Mouse (Mus musculus) urinary bladder, postnatal 36 days (tissue): ENCODE results near the gene Gpr61.
A peak's percentile ranks its signal among the peaks of the same experiment; 100 is the strongest.

Source experiments
- DNase-seq, 2 experiments: peaks; one replicate each; pipeline ENCODE4 v3.0.0; 2022; ENCODE audit warnings: low spot score in 2 of 2, mixed read lengths in 1 of 2

The Gpr61 gene

DNA sequence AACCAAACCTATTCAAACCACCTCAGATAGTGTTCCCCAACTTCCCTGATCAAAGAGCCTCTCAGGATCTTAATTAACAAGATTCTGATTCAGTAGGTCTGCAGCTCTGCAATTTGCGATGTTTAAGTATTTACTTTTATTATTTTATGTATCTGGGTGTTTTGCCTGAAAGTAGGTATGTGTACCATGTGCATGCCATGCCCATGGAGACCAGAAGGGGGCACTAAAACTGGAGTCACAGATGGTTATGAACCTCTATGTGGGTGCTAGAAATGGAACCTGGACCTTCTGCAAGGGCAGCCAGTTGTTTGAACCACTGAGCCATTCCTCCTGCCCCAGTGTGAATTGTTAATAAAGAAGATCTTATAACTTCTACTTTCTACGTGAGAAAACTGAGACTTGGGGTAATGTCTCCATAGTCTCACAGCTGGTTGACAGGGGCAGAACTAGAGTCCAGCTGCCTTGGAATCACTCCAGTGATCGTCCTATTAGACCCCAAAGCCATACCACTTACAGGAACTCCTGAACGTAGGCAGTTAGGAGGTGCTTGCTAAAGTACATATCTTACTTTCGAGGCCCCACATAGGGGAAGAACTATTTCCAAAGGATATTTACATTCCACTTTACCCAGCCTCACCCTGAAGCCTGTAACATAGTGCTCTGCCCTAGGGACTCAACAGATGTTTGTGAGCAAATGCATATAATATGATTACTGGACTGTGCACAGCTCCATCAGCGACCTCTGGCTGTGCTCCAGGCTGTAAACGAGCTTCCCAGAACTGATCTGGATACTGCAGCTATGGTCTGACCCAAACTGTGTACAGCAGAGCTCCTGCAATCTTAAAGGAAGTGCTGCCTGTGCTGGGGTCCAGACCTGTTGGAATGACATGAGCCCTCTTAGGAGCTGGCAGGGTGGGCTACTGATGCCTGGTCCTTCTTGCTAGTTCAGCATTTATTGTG is 24.4 kb upstream of the Gpr61 start:
- DNase-seq = no peak

DNA sequence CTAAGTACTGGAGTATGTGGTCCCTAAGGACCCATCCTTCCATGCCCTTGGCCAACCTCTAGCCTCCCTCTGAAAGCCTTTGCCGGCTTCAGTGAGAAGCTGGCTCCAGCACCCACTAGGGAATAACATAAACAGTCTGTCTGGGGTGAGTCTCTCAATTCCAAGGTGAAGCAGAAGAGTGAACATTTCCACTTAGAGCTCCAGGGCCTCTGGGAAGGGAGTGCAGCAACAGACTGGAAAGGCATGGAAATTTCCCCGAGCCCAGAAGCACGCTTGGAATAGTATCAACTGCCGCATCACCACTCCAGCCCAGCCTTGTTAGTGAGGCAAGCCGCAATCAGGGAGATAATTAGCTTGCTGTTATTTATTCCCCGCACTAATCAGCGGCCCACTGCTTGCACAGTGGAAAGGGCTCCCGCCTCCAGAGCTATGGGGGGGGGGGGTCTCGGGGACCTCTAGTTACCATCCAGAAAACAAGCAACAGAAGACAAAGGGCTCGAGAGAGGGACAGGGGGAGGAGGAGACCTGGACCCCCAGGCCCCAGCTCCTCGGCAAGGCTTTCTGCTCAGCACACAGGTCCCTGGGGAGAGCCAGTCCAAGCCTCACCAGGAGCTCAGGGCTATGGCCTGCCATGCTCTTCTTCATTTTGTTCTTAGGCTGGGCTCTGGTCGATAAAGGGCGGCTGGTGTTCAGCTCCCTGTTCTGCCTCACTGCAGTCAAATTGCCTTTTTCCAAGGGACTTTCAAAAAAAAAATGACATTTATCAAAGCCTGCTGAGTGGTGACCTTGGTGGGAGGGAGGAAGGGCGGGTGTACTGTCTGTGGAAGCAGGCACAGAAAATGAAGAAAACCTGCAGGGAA is 20.2 kb upstream of the Gpr61 start:
- peak; percentile 18 to 56 for DNase-seq

DNA sequence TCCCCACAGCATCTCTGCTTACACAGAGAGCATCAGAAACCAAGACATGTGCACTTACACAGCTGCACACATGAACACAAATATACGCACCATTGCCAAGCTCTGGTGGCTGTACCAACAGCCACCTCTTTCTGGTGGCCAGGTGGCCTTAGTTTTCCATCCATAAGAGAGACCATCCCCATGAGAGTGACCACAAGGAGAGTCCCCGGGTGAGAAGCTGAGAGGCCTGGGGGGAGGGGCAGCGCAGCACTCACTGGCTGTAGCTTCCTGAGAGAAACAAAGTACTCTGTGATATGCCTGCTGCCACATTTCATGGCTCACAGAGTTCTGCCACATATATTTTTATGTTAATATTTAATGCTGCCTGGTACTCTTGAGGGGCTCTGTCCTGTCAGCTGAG is 14.5 kb upstream of the Gpr61 start:
- DNase-seq = no peak

DNA sequence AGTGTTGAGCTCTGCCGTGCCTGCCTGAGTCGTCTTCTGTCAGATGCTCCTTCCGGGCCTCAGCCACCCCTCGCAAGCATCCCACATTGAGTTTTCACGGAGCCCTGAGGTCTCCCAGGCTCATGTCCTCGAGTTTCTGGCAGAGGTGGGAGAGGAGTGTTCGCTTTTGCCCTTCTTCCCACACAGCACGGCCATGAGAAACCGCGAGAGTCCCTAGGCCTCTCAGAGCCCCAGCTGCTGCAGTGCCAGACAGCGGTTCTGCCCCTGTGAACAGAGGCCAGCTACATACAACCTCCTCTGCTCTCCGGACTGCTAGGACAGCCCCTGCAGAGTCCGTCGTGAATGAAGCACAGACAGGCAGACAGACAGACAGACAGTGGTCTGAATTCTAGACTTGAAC is 12.8 kb upstream of the Gpr61 start:
- DNase-seq = no peak

DNA sequence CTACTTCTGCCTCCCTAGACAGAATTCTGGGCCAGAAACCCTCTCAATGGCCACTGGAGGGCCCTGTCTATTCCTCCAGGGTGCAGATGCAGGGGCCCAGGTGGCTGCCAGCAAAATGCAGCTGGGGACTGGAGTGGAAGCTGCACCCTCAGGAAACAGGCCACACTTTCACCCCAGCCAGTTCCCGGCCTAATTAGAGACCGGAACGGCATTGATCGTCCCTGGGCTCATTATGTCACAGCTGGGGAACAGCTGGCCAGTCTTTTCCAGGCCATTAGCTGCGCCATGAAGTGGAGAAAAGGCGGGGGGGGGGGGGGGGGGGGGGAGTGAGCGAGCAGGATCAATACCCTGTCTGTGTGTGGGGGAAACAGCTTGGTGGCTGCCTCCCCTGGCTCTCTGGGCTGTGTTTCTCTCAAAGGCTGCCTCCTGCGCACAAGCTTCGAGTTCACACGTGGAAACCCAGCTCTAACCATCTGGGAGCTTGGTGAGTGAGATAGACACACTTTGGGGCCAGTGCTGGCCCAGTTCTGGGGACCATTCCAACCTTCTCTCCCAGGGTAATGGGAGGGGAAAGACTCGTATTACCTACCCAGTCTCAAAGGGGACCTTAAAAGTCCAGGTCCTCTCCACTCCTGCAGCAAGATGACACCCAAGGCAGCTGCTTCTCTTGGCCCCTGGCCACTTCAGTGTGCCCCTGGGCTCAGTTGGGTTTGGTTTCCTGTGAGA is 12.0 kb upstream of the Gpr61 start:
- no peak for DNase-seq

DNA sequence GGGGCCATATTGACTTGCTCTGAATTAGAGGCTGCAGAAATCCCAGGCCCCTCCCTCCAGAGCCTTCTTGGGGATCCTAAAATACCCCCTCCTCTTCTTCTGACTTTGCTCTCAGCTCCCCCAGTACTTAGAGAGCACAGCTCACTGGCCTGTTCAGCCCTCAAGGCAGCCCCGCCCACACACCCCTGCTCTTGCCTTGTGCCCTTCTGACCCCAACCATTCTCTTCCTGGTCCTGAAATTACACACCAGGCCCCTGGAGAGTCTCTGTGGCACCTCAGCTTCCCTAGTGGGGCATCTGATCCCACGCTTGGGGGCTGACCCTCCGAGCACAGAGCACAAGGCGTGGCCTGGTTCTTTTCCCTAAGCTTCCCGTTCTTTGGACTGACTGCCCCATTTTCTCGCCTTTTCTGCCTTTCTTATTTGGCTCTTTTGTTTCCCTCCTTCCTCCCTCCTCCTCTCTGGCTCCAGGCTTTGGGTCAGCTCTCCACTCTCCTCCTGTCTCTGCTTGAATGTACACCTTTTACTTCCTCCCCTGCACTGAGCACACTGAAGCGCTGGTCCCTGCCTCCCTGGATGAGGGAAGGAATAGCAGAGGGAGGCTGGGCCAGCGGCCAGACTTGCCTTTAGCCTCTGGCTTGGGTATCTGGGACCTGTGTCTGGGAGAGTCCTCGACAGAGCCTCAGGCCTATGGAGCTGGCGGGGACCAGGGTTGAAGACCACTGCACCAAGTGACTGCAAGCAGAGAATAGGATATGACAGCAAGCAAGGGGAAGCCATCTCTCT is 11.0 kb upstream of the Gpr61 start:
- no peak for DNase-seq

DNA sequence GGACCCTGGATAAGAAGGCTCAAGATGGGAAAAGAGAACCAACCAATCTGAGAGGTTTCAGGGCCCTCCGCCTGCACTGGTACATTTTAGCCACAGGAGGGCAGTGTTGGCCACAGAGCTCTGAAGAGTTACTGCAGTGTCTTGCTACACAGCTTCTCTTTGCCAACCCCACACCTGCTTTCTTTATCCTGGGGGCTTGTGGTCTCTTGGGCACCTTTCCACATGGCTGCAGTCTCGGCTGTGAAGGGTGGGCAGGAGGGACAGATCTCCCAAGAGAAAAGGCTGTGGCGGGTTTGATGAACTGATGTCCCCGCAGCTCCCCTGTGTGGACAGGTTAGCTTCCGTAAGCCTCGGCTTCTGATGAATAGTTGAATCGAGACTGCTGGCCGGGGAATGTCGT is 10.1 kb upstream of the Gpr61 start:
- peak; percentile 68 to 71 for DNase-seq

DNA sequence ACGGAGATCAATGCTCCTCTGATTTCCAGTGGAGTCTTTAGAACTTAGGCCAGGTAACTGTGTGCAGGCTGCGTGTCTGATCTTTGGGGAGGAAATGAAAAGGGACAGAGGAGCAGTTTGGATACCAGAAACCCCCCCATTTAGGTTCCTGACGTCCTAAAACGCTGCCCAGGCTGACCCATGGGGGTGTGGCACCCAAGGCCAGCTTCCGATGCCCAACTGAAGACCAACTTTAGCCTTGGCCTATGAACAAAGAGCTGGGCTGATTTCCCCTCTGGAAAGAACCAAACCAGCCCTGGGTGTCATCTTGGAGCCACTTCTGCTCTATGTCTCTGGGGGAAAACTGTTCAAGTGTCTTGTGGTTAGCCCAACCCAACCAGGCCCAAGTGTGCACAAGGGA is 9.4 kb upstream of the Gpr61 start:
- no peak for DNase-seq

DNA sequence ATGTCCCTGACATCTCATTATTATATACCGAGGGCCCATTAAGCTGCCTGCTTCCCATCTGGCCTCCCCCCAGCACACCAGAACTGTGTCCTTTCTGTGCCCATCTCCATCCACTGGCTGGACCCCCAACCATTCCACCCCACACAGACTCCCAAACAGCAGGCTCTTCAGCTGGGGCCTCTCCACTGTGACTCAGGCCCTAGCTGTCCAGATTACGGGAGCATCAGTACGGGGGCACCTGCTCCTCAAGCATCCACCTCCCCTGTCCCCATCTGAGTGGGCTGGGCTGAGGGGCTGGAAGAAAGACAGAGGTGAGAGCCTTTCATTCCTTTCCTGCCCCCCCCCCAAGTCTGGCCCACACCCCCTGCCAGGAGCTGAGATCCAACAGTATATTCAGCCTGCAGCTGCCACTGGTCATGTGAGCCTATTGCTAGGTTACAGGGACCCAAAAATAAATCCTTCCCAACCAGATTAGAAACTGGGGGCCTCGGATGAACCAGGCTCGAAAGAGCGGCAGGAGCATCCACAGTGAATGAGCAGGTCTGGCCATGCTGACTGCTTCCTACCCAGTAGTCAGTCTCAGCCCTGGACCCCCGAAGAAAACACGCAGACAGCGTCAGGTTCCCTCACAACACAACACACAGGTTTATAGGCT is 3.8 kb upstream of the Gpr61 start:
- no peak for DNase-seq

DNA sequence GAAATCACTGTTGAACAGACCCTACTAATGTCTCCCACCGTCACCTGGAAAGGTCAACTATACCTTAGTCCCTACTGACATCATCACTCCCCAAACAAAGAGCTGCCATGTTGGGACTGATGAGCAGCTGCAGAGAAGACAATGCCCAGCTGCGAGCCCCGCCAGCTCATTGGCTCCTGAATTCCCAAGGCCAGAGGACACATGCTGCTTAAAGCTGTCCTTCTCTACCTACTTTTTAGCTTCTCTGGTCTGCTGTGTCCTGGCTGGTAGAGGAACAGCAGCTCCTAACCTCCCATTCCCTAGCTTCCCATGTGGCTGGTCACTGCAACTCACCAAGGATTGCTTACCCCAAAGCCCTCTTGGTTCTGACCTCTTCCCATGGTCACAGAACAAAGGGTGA is 2.4 kb downstream of the Gpr61 start:
- DNase-seq = no peak

DNA sequence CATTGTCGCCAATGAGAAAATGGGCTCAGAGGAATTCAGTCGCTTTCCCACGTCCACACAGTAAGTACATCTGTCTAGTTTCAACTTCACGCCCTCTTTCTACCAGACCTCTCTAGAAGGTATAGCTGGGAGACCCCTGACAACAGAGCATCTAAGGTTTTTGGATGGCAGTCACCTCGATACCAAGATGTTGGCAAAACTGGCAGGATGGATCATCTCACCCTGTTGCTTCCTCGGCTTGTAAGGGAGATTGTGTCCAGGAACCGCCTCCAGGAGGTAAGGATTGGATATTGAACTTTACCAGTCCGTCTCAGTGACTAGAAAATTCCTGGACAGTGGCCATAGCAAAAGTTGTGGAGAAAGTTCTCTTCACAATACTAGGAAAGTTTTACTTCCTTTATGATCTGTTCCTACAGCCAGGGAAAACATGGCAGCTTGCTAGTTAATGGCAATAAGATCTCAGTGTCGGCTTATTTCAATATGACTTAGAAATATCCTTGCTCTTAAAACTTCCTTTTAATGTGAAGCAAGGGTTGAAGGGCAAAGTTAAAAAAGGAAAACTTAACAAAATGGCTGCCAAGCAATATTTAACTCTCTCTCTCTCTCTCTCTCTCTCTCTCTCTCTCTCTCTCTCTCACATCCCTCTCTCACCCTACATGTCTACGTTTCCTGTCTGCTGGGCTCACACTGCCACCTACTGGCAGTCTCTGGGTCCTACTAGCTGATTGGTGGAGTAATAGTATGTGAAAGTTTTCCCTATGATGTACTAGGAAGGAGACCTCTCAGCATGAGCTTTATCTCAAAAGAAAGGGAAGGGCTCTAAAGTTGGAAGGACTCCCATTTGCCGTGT is 7.1 kb downstream of the Gpr61 start:
- peak; percentile 83 to 88 for DNase-seq

DNA sequence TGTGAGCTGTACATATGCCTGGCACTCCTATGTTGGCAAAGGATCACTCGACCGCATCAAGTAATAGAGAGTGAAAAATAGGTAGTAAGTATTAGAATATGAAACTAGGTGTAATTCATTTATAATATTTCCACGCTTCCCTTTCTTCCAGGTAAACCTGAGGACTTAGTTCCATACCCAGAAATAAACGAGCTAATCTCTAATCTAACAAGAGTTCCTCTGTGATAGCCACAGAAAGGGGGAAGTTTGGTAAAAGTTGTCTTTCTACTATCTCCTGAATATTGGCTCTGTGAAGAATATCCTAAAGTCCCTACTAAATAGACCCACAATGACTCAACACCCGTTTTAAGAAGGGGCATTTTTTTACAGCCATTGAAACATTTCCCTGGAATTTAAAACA is 8.0 kb downstream of the Gpr61 start:
- no peak for DNase-seq

DNA sequence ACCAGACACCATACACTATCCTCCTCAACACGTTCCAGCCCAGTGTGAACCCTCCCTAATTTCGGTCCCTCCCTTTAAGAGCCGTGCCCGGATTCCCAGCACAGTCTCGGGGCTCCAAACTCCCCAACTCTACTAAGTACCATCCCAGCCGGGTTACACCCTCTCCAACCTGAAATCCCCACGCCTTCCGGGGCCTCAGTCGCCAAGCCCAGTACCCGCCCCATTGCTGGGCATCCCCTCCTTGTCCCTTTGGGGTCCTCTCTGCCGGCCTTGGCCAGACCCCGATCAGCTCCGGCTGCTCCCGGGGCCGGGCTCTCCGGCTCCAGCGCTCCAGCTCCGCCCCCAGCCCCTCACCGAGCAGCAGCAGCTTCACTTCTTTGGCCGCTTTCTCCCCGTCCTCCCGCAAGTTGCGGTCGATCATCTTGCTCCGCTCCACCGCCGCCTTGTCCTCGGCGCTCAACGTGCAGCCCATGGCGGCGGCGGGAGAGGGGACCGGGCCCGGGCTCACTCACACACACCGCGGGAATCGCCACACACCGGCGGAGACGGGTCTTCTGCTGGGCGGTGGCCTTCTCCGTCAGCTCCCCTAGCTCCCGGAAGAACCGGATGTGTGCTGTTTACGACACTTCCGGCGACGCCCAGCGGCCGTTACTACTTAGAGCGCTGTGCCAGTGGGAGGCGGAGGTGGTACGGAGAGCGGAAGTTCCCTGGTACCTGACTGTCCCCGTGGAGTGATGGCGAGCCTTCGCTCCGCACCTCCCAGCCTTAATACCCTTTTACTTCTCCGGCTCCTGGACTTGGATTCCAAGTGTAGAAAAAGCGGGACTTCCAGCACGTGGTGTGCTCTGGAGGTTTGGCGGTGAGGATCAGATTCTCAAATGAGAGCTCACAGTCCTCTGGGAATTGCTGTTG is 8.9 kb downstream of the Gpr61 start, which contains the start of gene Gnai3:
Gnai3 (minus strand) TSS at position 613 of the 912 bp plus-strand sequence.
- peak; percentile 90 to 92 for DNase-seq

DNA sequence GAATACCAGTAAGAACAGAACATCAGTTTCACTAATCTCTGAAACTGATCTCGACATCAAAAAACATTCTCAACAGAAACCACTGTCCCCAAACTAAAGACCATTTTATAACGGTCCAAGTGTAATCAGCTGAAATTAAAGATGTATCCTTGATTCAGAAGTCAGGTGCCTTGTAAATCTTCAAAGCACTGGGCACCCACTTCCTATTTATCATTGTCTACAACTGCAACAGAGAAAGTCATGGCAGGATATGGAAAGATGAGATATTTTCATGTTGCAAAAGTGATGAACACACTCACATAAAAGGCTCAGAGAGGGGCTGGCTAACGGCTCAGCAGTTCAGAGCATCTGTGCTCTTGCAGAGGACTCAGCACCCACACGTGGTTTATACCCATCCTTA is 13.9 kb downstream of the Gpr61 start:
- DNase-seq = no peak

DNA sequence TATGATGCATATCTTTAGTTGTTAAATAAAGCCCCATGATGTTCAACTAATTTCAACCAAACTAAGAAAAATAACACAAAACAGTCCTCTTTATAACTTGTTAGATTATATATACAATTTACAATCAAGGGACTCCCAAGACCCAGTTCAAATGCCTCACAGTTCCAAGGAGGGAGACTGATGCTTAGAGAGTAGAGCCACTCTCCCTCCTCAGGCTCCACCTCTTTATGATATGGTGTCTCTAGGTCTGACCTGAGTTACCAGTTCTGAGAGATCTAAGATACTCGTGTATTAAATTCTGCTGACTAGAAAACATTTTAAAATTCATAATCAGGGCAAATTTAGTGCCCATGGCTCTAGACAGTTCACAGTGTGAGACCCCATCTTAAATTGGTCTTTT is 15.6 kb downstream of the Gpr61 start:
- no peak for DNase-seq

DNA sequence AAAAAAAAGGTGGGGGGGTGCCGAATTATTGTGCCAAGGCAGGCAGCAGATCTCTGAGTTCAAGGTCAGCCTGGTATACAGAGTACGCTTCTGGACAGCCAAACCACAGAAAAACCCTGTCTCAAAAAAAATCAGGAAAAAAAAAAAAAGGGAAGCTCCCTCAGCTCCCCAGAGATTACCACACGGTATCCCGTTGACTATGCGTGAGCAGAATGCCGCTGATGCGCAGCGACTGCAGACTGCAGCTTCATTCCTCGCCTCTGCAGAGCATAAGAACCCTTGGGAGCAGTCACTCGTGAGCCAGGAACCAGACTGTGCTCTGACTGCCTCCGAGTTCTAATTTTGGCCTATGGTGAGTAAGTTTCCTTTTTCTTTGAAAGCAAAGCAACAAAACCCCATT is 20.0 kb downstream of the Gpr61 start:
- DNase-seq = no peak

DNA sequence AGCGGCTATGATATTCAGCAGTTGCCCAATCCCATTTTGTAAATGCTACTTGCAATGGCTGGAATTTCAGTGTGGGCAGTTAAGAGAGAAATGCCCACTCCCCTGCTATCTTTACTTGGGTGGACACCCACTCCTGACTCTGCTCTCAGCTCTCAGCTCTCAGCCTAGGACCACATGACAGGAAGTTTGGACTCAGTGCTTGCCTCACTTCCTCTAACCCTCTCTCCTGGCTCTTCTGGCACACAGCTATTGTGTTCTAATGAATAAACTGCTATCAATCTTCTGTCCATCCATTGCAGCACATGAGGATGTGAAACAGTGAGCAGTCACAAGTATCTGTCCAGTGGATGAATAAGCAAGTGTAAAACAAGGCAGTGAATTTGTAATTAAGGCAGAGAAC is 22.2 kb downstream of the Gpr61 start:
- DNase-seq = no peak

DNA sequence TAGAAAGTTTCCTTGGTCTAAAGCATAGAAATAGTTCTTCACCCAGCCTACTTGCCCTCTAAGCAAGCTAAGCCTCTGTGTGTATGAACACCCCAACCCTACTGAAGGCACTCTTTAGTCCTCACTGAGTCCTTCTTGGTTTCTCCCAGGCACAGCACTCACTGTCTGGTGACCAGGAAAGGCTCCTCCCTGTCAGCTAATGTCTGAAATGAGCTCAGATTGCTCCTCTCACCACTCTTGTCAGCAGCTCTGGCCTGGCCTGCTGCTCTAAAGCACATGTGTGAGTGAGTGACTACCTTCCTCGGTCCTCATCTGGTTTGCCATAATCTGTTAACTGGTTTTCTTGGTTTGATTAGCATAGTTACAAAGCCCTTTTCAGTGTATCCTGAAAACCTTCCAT is 22.9 kb downstream of the Gpr61 start:
- no peak for DNase-seq

DNA sequence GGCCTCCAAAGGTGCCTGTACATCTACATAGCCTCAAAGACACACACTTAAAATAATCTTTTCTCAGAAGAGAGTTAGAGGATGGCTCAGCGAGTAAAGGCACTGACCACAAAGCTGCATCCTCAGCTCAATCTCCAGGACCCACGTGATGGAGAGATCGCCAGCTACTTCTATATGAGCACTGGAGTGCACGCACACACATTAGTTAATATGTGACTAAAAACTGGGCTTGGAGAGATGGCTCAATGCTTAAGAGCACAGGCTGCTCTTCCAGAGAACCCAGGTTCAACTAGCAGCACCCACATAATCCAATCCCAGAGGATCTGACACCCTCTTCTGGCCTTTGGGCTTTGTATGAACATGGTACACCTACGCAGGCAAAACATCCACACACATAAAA is 23.5 kb downstream of the Gpr61 start:
- DNase-seq = no peak
